Comparison of ENCODE assay signal across 8 mouse cellular contexts in the genomic region with DNA sequence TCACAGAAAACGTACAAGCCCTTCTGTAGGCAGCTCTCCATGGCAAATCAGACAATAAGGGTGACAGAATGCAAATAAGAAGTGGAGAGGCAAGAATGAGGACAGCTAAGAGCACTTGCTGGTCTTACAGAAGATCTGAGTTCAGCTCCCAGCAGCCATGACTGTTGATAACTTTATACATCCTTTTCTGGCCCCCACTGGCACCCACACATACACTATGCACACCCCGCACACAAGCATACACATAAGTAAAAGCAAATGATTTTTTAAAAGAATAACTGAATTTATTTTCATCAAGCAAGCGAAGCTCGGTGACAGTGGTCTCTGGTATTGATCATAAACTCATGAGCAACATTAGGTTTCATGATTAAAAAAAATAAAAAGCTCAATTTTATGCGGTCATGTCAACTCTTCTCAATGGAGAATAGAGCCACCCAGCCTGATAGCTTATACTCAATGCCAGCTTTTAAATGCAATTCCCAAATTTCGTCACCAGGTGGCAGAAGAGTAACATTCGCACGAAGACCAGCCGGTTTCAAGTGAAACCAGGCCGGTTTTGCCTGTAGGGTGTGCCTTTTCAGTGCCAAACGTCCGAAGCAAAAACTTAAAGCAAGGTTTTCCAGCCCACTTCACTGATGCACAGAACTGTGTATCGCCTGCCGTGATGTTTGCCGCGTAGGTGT.
DNase-seq lines count a peak whose midpoint lies in the region; ATAC-seq and TF ChIP-seq lines count a peak whose summit lies in the region.

No protein-coding gene starts in this region.

- H3K9me3 ChIP-seq in forebrain, embryonic 13.5 days (replicated peaks), result no peaks in the 10 kb centered on the region
- no peaks in the 10 kb centered on the region for H3K9me3 ChIP-seq in liver, embryonic 16.5 days (replicated peaks; ENCODE audit: control insufficient read depth, low read length)
- no peaks in the 10 kb centered on the region for H3K9me3 ChIP-seq in neural tube, embryonic 13.5 days

- H3K4me2 ChIP-seq in forebrain, embryonic 13.5 days, result peak overlapping the region; percentile 53
- peak overlapping the region; percentile 52 for H3K4me2 ChIP-seq in liver, embryonic 16.5 days (ENCODE audit: low read depth, low read length)
- peak overlapping the region; percentile 53 for H3K4me2 ChIP-seq in neural tube, embryonic 13.5 days

- no peaks in the 10 kb centered on the region for H3K27me3 ChIP-seq in forebrain, embryonic 13.5 days
- no peaks in the 10 kb centered on the region for H3K27me3 ChIP-seq in liver, embryonic 16.5 days (ENCODE audit: control insufficient read depth, insufficient read depth, low read depth, low read length)
- H3K27me3 ChIP-seq in neural tube, embryonic 13.5 days, result no peaks in the 10 kb centered on the region
- no peaks in the 10 kb centered on the region for H3K27me3 ChIP-seq in testis, adult 2 months (ENCODE audit: control insufficient read depth, insufficient read depth, low read length)

- DNase-seq in ES-CJ7 (ENCODE audit: low read depth, low spot score), result peak; percentile 84
- DNase-seq in c-Kit-positive CD71-positive TER-119-positive erythroid progenitor cells, embryonic 14.5 days (ENCODE audit: low spot score), result peak; percentile 70
- DNase-seq in heart, postnatal 14 days, result peak; percentile 80 to 91
- DNase-seq in large intestine, adult 2 months (ENCODE audit: low read depth, low spot score), result peak; percentile 64

- 0 out of 2 replicates have a peak overlapping the region, but pooled peaks have one; percentile 41 for H3K9ac ChIP-seq in forebrain, embryonic 13.5 days
- H3K9ac ChIP-seq in liver, embryonic 16.5 days (ENCODE audit: low read depth, low read length), result no peak overlapping the region
- no peak overlapping the region for H3K9ac ChIP-seq in neural tube, embryonic 13.5 days

- ATAC-seq in forebrain, embryonic 13.5 days, result peak; percentile 82
- no peak for ATAC-seq in liver, embryonic 16.5 days (ENCODE audit: low read depth)
- ATAC-seq in neural tube, embryonic 13.5 days (ENCODE audit: low read depth), result peak; percentile 52

- no peaks in the 10 kb centered on the region for H3K36me3 ChIP-seq in forebrain, embryonic 13.5 days (ENCODE audit: poor library complexity, severe bottlenecking)
- no peaks in the 10 kb centered on the region for H3K36me3 ChIP-seq in liver, embryonic 16.5 days (ENCODE audit: control insufficient read depth, insufficient read depth)
- H3K36me3 ChIP-seq in neural tube, embryonic 13.5 days, result no peaks in the 10 kb centered on the region
- H3K36me3 ChIP-seq in testis, adult 2 months (ENCODE audit: control insufficient read depth, insufficient read depth, low read length), result no peaks in the 10 kb centered on the region

- peaks cover 10% of the 10 kb centered on the region for H3K4me1 ChIP-seq in forebrain, embryonic 13.5 days
- no peaks in the 10 kb centered on the region; the same call in 1 of the 2 replicates for H3K4me1 ChIP-seq in liver, embryonic 16.5 days (ENCODE audit: control insufficient read depth, low read depth, low read length)
- peaks cover 13% of the 10 kb centered on the region for H3K4me1 ChIP-seq in neural tube, embryonic 13.5 days (replicated peaks)
- peaks cover 1% of the 10 kb centered on the region for H3K4me1 ChIP-seq in testis, adult 2 months (ENCODE audit: control insufficient read depth, insufficient read depth, low read length)

- 13% methylated on average over 16 of the region's 16 CpGs for WGBS in forebrain, embryonic 13.5 days
- 18% methylated on average over 16 of the region's 16 CpGs for WGBS in large intestine, adult 2 months
- 10% methylated on average over 16 of the region's 16 CpGs for WGBS in liver, embryonic 16.5 days (ENCODE audit: insufficient replicate concordance)
- 14% methylated on average over 16 of the region's 16 CpGs for WGBS in neural tube, embryonic 13.5 days

- intact Hi-C loops in heart, postnatal 14 days (cut with DNase I), result loop anchor here (1.0 to 5.0 kb wide), 5 partner anchors 96 to 266 kb away; a partner anchor contains a TSS

- no peak for TF ChIP-seq POLR2A in testis, adult 2 months (IDR thresholded peaks at IDR 0.05; ENCODE audit: control insufficient read depth, low read depth, low read length)

- H3K4me3 ChIP-seq in forebrain, embryonic 13.5 days, result 0 out of 2 replicates have a peak overlapping the region, but pooled peaks have one; percentile 12
- H3K4me3 ChIP-seq in liver, embryonic 16.5 days (ENCODE audit: low read depth, low read length), result peak overlapping the region; percentile 34
- peak overlapping the region; percentile 24 for H3K4me3 ChIP-seq in neural tube, embryonic 13.5 days
- no peak overlapping the region for H3K4me3 ChIP-seq in testis, adult 2 months (ENCODE audit: control insufficient read depth, low read depth, low read length)

- no peak overlapping the region for H3K27ac ChIP-seq in forebrain, embryonic 13.5 days
- H3K27ac ChIP-seq in liver, embryonic 16.5 days (ENCODE audit: low read length), result no peak overlapping the region
- H3K27ac ChIP-seq in neural tube, embryonic 13.5 days (replicated peaks), result peak overlapping the region; percentile 42; the same call in 1 of the 2 replicates
- H3K27ac ChIP-seq in testis, adult 2 months (ENCODE audit: control insufficient read depth, insufficient read depth, low read depth, low read length), result no peak overlapping the region

- TF ChIP-seq CTCF in testis, adult 2 months (IDR thresholded peaks at IDR 0.05; ENCODE audit: control insufficient read depth, insufficient read depth, insufficient replicate concordance, low read depth, low read length), result peak; percentile 35; the same call in 1 of the 2 replicates
